In the genomic region with DNA sequence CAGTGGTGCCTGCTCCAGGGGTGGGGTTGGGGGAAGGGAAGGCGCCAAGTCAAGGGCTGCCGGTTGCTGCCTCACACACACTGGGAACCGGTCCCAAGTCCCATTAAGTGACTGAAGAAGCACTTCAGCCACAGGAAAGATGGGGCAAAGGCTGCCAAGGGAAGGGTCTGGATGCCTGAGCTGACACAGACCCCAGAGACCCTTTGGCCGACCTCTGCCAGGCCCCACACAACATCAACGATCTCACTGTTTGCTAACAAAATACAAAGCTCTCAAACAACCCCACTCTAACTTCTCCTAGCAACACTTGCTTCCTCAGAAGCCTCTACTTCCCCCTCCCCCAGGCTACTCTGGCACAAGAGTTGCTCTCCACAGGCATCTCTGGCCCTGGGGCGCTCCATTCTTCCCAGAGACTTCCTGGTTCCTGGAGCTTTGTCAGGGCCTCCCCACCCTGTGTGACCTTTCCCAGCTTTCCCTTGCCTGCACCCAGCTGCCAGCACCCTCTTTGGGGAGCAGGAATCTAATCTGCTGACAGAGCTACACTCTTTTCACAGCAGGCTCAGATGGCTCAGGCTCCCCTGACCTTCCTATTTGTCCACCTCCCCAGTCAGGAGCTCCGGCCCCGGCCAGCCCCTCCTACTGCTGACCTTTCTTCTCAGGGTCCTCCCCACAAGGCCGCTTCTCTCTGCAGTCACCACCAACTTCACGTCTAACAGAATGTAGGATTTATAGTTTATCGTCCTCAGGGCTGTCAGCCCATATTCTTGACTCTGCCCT, we compare ENCODE assay signal across 9 mouse cellular contexts. TPM values are rescaled to one million over a fixed set of nuclear protein-coding genes. Genes with fewer than 3 reads are reported as not detected.
DNase-seq lines count a peak whose midpoint lies in the region; ATAC-seq and TF ChIP-seq lines count a peak whose summit lies in the region.
"Had no signal": no experiment of that assay in that cellular context is flagged by ENCODE, and none has a peak within 500 bp of the region (broad histone marks: within the 10 kb centered on the region; RNA-seq: fewer than 3 reads in every experiment).

No protein-coding gene starts in this region.

- H3K4me1 ChIP-seq in brown adipose tissue, adult 24 weeks (ENCODE audit: control insufficient read depth, insufficient read depth, insufficient read length, low read length), result peaks cover 7% of the 10 kb centered on the region; the same call in 1 of the 2 replicates
- H3K4me1 ChIP-seq in hindbrain, embryonic 15.5 days (replicated peaks), result peaks cover 29% of the 10 kb centered on the region
- H3K4me1 ChIP-seq in limb, embryonic 10.5 days, result peaks cover 31% of the 10 kb centered on the region
- H3K4me1 ChIP-seq in megakaryocyte, embryonic 14.5 days, result peaks cover 44% of the 10 kb centered on the region
- H3K4me1 ChIP-seq in testis, adult 2 months (ENCODE audit: control insufficient read depth, insufficient read depth, low read length), result peaks cover 15% of the 10 kb centered on the region

- no peak overlapping the region for H3K9ac ChIP-seq in hindbrain, embryonic 15.5 days

- H3K4me2 ChIP-seq in hindbrain, embryonic 15.5 days, result no peak overlapping the region

- H3K27me3 ChIP-seq in hindbrain, embryonic 15.5 days, result no peaks in the 10 kb centered on the region
- no peaks in the 10 kb centered on the region for H3K27me3 ChIP-seq in limb, embryonic 10.5 days (ENCODE audit: low read depth, poor library complexity, severe bottlenecking)
- H3K27me3 ChIP-seq in megakaryocyte, embryonic 14.5 days (replicated peaks), result peaks cover 16% of the 10 kb centered on the region
- no peaks in the 10 kb centered on the region for H3K27me3 ChIP-seq in testis, adult 2 months (ENCODE audit: control insufficient read depth, insufficient read depth, low read length)

- H3K27ac ChIP-seq in brown adipose tissue, adult 24 weeks (replicated peaks; ENCODE audit: low read depth, low read length), result peak overlapping the region; percentile 89
- peak overlapping the region; percentile 63 for H3K27ac ChIP-seq in hindbrain, embryonic 15.5 days (replicated peaks)
- peak overlapping the region; percentile 72 for H3K27ac ChIP-seq in limb, embryonic 10.5 days
- peak overlapping the region; percentile 82 for H3K27ac ChIP-seq in testis, adult 2 months (ENCODE audit: control insufficient read depth, insufficient read depth, low read depth, low read length)

- ATAC-seq in cerebellum, adult (ENCODE audit: insufficient number of reproducible peaks, low FRiP score, low TSS enrichment), result no peak
- no peak for ATAC-seq in hindbrain, embryonic 15.5 days (ENCODE audit: low FRiP score, low read depth)

- no peak for TF ChIP-seq POLR2A in testis, adult 2 months (IDR thresholded peaks at IDR 0.05; ENCODE audit: control insufficient read depth, low read depth, low read length)

- no peaks in the 10 kb centered on the region for H3K9me3 ChIP-seq in hindbrain, embryonic 15.5 days
- no peaks in the 10 kb centered on the region for H3K9me3 ChIP-seq in limb, embryonic 10.5 days (replicated peaks)
- H3K9me3 ChIP-seq in megakaryocyte, embryonic 14.5 days, result no peaks in the 10 kb centered on the region

- DNase-seq in cerebellum, adult 11-12 months, result peak; percentile 78
- DNase-seq in gastrocnemius, postnatal 10 days, result peak; percentile 72
- no peak for DNase-seq in limb, embryonic 10.5 days (ENCODE audit: low spot score)

- TF ChIP-seq CTCF in testis, adult 2 months (IDR thresholded peaks at IDR 0.05; ENCODE audit: control insufficient read depth, insufficient read depth, insufficient replicate concordance, low read depth, low read length), result no peak

- 21% methylated on average over 11 of the region's 11 CpGs for WGBS in hindbrain, embryonic 15.5 days
- 27% methylated on average over 11 of the region's 11 CpGs for WGBS in limb, embryonic 10.5 days

- H3K4me3 ChIP-seq in brown adipose tissue, adult 24 weeks (ENCODE audit: insufficient read depth, low read depth, low read length), result peak overlapping the region; percentile 27
- no peak overlapping the region for H3K4me3 ChIP-seq in hindbrain, embryonic 15.5 days
- H3K4me3 ChIP-seq in limb, embryonic 10.5 days, result peak overlapping the region; percentile 85; the same call in 1 of the 2 replicates
- H3K4me3 ChIP-seq in megakaryocyte, embryonic 14.5 days (replicated peaks), result peak overlapping the region; percentile 99
- H3K4me3 ChIP-seq in testis, adult 2 months (ENCODE audit: control insufficient read depth, low read depth, low read length), result no peak overlapping the region

- peaks cover 18% of the 10 kb centered on the region for H3K36me3 ChIP-seq in hindbrain, embryonic 15.5 days
- peaks cover 53% of the 10 kb centered on the region for H3K36me3 ChIP-seq in limb, embryonic 10.5 days
- H3K36me3 ChIP-seq in megakaryocyte, embryonic 14.5 days (replicated peaks; ENCODE audit: low read length), result peaks cover 14% of the 10 kb centered on the region
- no peaks in the 10 kb centered on the region for H3K36me3 ChIP-seq in testis, adult 2 months (ENCODE audit: control insufficient read depth, insufficient read depth, low read length)

RNA-seq across cellular contexts. Expression of gene Cox14, which starts 1.7 kb away (rescaled TPM):
- 189 and 242 TPM in 2 replicates for polyA plus RNA-seq in brown adipose tissue, adult 24 weeks (2012; ENCODE audit: insufficient read depth, insufficient read length, missing spikeins)
- 100 to 1,000 TPM; 162 to 182 TPM for total RNA-seq in gastrocnemius, postnatal 10 days (2021)
- 171 and 178 TPM in 2 replicates for polyA plus RNA-seq in hindbrain, embryonic 15.5 days (2015; fragmentation: Nextera tagmentation; extraction: Ambion mirVana)
- 113 and 127 TPM in 2 replicates for polyA plus RNA-seq in limb, embryonic 10.5 days (2016; fragmentation: Nextera tagmentation; extraction: Ambion mirVana)
- 83.6 and 145 TPM in 2 replicates for polyA plus RNA-seq in megakaryocyte, embryonic 14.5 days (2012; ENCODE audit: insufficient read depth, low replicate concordance)
- 50.5 and 51.6 TPM in 2 replicates for polyA plus RNA-seq in testis, adult 2 months (2012; rRNA removed)

RNA-seq across cellular contexts. Expression of gene Gpd1, which starts 6.4 kb away (rescaled TPM):
- 4,943 and 5,428 TPM in 2 replicates for polyA plus RNA-seq in brown adipose tissue, adult 24 weeks (2012; ENCODE audit: insufficient read depth, insufficient read length, missing spikeins)
- 100 to 1,000 TPM; 358 to 467 TPM for total RNA-seq in gastrocnemius, postnatal 10 days (2021)
- 3.6 and 4.7 TPM in 2 replicates for polyA plus RNA-seq in hindbrain, embryonic 15.5 days (2015; fragmentation: Nextera tagmentation; extraction: Ambion mirVana)
- 0.29 and 0.59 TPM in 2 replicates for polyA plus RNA-seq in limb, embryonic 10.5 days (2016; fragmentation: Nextera tagmentation; extraction: Ambion mirVana)
- polyA plus RNA-seq in megakaryocyte, embryonic 14.5 days (2012; ENCODE audit: insufficient read depth, low replicate concordance), result 0.34 TPM in 1 of 2 replicates, not detected in the other
- polyA plus RNA-seq in testis, adult 2 months (2012; rRNA removed), result 16.6 and 16.9 TPM in 2 replicates

RNA-seq across cellular contexts. Expression of gene Gm17349, which starts 18.4 kb away (rescaled TPM):
- polyA plus RNA-seq in brown adipose tissue, adult 24 weeks (2012; ENCODE audit: insufficient read depth, insufficient read length, missing spikeins), result not detected in 2 replicates
- 1 to 10 TPM in 1 of 2 experiments, not detected in 1; 2.4 TPM for total RNA-seq in gastrocnemius, postnatal 10 days (2021)
- not detected in 2 replicates for polyA plus RNA-seq in hindbrain, embryonic 15.5 days (2015; fragmentation: Nextera tagmentation; extraction: Ambion mirVana)
- polyA plus RNA-seq in limb, embryonic 10.5 days (2016; fragmentation: Nextera tagmentation; extraction: Ambion mirVana), result not detected in 2 replicates
- 17.1 TPM in 1 of 2 replicates, not detected in the other for polyA plus RNA-seq in megakaryocyte, embryonic 14.5 days (2012; ENCODE audit: insufficient read depth, low replicate concordance)
- not detected in 2 replicates for polyA plus RNA-seq in testis, adult 2 months (2012; rRNA removed)
- polyA plus RNA-seq: C2C12 had no signal

RNA-seq across cellular contexts. Expression of gene Smarcd1, which starts 21.8 kb away (rescaled TPM):
- 14.9 and 17.4 TPM in 2 replicates for polyA plus RNA-seq in brown adipose tissue, adult 24 weeks (2012; ENCODE audit: insufficient read depth, insufficient read length, missing spikeins)
- 10 to 100 TPM; 15.4 to 15.9 TPM for total RNA-seq in gastrocnemius, postnatal 10 days (2021)
- polyA plus RNA-seq in hindbrain, embryonic 15.5 days (2015; fragmentation: Nextera tagmentation; extraction: Ambion mirVana), result 89.1 and 96.4 TPM in 2 replicates
- polyA plus RNA-seq in limb, embryonic 10.5 days (2016; fragmentation: Nextera tagmentation; extraction: Ambion mirVana), result 84.0 and 85.8 TPM in 2 replicates
- polyA plus RNA-seq in megakaryocyte, embryonic 14.5 days (2012; ENCODE audit: insufficient read depth, low replicate concordance), result 20.3 and 45.0 TPM in 2 replicates
- polyA plus RNA-seq in testis, adult 2 months (2012; rRNA removed), result 26.3 and 30.9 TPM in 2 replicates

RNA-seq across cellular contexts. Expression of gene Cers5, which starts 49.0 kb away (rescaled TPM):
- polyA plus RNA-seq in brown adipose tissue, adult 24 weeks (2012; ENCODE audit: insufficient read depth, insufficient read length, missing spikeins), result 16.6 and 18.9 TPM in 2 replicates
- total RNA-seq in gastrocnemius, postnatal 10 days (2021), result 10 to 100 TPM; 16.0 to 17.5 TPM
- 85.8 and 89.9 TPM in 2 replicates for polyA plus RNA-seq in hindbrain, embryonic 15.5 days (2015; fragmentation: Nextera tagmentation; extraction: Ambion mirVana)
- polyA plus RNA-seq in limb, embryonic 10.5 days (2016; fragmentation: Nextera tagmentation; extraction: Ambion mirVana), result 68.2 and 75.6 TPM in 2 replicates
- 3.2 and 13.6 TPM in 2 replicates for polyA plus RNA-seq in megakaryocyte, embryonic 14.5 days (2012; ENCODE audit: insufficient read depth, low replicate concordance)
- polyA plus RNA-seq in testis, adult 2 months (2012; rRNA removed), result 19.4 and 23.4 TPM in 2 replicates

Comparison
In these comparisons a context has a peak if more than half of its experiments do, and no peak if none do; other contexts are left out.
1. H3K4me3 ChIP-seq: peak in brown adipose tissue, adult 24 weeks (single experiment), limb, embryonic 10.5 days (single experiment) and megakaryocyte, embryonic 14.5 days (single experiment); none in hindbrain, embryonic 15.5 days (single experiment) and testis, adult 2 months (single experiment).
2. RNA of gene Gpd1, which starts 6.4 kb away (polyA plus RNA-seq): 4,943 to 5,428 TPM in brown adipose tissue, adult 24 weeks; 16.6 to 16.9 TPM in testis, adult 2 months, 3.6 to 4.7 TPM in hindbrain, embryonic 15.5 days, 0.29 to 0.59 TPM in limb, embryonic 10.5 days and 0.34 TPM in megakaryocyte, embryonic 14.5 days; every median in the first group is over 100 times any median in the second.
3. Peak in every context shown above with its lines, with median percentiles within 50 percentile points of each other: H3K27ac ChIP-seq.